Mouse (Mus musculus) liver, embryonic 14.5 days (tissue): ENCODE measurements around the gene Sstr1.

ENCODE experiments used
- CTCF ChIP-seq: IDR thresholded peaks from 2 replicates; pipeline ENCODE4 v1.5.1; 2016; ENCODE audit warnings: antibody characterized with exemption, low read depth, control low read depth
- EP300 ChIP-seq: IDR thresholded peaks from 2 replicates; pipeline ENCODE4 v1.6.1; 2016; ENCODE audit warnings: antibody characterized with exemption, low read depth

- TF ChIP-seq CTCF (no peak), EP300 (no peak)
Observed at GRCm38 (mm10) chr12:58211163-58212071, at the start of gene Sstr1.
